Mouse (Mus musculus): ENCODE data around the gene Mipep. TPM values are rescaled to one million over a fixed set of nuclear protein-coding genes. Genes with fewer than 3 reads are reported as not detected.
A peak's percentile ranks its signal among the peaks of the same experiment; 100 is the strongest.

Mipep gene
- total RNA-seq, 4 experiments from 2014 or later: 38.3 to 40.6 (median 40.1) TPM

DNA sequence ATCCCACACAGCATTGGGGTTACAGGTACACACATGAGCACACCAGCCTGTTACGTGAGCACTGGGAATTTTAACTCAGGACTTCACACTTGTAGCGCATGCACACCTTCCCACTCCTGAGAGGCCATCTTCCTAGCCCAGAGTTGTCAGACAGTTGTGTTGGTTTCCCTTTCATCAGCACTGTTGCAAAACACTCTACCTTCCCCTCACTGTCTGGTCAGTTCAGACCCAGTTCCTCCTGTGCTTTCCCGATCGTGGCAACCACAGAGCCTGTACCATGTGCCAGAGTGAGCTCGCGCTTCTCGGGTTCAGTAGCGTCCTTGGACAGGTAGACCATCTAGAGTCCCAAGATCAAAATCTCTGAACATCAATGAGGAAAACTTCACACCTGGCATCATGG, 27.1 kb upstream of the Mipep start:
- DNase-seq: no peak

DNA sequence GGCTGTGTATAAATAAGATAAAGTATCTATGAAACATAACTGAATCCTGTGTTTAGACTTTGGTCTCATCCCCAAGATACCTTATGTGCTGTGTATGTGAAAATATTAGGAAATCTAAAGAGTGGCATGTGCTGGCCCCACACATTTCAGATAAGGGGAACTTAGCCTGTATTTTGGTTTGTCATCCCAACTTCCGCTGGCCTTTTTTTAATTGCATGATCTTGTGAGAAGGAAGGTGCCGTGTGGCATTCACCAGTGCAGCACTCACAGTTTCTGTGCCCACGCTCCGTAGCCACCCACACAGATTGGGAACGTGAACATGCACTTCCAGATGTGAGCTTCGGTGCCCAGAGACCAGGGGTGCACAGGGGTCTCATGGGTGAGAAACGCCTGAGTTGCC, 26.7 kb upstream of the Mipep start:
- no peak for DNase-seq

DNA sequence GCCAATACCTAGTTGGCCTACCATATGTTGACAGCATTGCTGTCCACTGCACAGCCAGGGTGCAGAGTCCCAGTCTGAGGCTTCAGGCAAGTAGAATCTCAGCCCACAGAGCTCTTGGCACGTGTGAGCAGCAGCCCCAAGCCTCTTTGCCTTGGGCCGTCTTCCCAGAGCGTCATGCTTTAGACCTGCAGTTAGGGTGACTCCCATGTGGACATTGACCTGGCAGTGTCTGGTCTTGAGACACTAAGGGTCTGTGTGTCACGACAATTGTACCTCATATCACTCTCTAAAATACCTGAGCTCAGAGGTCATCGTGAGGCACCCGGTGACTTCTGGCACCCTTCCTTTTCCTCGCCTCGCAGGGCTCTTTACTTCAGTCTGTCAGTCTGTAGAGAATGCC, 25.3 kb upstream of the Mipep start:
- no peak for DNase-seq

DNA sequence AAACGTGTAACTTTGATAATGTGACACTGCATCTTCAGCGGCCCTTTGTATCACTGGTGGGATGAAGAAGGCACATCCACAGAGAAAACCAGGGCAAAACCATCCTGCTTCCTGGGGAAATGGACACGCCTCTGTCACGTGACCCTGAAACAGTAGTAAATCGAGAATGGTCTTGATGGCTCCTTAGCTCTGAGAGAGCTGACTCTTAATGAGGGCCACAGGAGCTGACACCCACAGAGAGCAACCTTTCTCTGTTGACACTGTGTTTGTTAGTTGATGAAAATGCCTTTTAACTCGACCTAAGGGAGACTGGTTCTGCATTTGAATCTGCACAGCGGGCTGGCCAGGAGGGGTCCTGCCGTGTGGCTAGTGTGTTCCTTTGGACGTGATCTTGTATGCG, 22.6 kb upstream of the Mipep start:
- DNase-seq: no peak

DNA sequence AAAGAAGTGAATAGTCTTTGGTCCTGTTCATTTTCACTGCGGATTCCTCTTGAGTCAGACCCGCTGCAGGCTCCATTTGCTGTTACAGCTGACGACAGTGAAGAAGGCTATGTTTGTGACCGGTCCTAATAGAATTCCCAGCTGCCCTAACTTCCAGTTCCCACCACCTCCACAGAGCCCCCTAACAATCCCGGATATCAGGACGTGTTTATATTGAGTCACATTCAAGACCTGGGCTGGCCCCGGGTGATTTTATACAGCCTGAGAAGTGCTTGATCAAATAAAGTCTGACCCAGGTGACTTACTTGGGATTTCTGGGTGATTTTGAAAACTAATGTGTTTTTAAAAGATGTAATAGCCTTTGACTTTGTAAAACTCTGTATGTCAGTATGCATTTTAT, 21.6 kb upstream of the Mipep start:
- DNase-seq: no peak

DNA sequence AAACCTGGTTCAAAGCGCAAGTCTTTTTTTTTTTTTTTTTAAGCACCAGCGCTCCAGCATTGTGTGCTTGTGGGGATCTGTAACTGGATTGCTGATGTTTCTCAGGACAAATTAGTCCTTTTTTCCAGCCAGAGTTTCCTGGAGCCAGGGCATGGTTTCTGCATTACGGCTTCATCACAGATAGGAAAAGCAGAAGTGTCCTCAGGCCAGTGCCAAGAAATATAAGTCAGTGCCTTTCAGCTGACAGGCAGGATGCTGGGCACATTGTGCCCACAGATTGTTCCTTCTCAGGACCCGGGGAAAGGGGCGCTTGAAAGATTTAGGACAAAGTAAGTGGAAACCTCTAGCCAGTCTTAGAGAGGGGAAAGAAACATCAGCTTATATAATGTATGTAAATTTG, 20.6 kb upstream of the Mipep start:
- no peak for DNase-seq

DNA sequence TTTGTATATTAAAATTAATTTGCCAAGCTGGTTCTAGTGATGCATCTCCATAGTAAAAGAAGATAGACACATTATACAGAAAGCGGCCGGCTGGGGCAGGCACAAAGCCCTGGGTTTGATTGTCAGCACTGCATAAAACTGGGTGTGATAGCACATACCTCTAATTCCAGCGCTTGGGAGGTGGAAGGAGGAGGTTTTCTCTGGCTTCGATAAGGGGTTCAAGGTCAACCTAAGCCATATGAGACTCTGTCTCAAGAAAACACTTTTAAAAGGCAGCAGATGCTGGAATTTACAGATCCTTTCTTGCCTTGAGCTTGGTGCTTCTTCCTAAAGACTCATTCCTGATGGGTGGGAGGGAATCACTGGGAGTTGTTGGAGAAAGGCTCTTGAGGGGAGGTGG, 19.8 kb upstream of the Mipep start:
- DNase-seq: no peak

DNA sequence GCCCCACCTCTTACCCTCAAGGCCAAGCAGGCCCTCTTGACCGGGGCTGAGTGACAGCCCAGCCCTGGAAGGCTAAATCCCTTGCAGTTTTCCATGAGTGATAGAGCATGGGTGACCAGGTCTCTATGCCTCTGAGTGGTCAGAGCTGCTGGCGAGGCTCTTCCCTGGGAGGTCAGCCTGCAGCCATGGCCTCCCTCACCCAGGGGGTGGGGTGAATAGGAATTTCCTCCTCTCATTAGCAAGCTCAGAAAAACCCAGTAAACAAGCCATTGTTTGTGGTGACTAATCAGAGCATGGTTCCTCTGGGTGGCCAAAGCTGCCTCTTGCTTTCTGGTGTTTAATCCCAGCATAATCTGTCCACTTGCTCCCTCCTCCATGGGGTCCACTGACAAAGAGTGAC, 19.3 kb upstream of the Mipep start:
- no peak for DNase-seq

DNA sequence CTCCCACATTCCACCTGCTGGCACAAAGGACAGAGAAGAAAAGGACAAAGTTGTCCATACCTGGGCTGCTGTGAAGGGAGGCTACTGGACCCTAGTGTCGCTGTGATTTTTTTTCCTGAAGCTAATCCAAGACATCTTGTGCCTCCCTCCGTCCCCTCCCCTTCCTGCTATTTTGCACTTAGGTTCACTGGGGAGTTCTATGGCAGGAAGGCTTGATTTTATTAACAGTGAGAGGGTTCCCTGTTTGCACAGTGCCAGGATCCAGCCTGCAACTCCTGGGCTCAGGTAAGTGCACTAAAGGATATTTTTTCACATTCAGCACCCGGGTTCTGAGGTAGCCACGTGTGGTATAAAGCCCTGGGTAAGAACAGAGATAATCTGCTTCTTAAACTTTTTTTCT, 16.5 kb upstream of the Mipep start, which contains the start of gene C1qtnf9:
TSS of gene C1qtnf9 (plus strand) at position 251 of the 400 bp plus-strand sequence.
- DNase-seq: no peak

DNA sequence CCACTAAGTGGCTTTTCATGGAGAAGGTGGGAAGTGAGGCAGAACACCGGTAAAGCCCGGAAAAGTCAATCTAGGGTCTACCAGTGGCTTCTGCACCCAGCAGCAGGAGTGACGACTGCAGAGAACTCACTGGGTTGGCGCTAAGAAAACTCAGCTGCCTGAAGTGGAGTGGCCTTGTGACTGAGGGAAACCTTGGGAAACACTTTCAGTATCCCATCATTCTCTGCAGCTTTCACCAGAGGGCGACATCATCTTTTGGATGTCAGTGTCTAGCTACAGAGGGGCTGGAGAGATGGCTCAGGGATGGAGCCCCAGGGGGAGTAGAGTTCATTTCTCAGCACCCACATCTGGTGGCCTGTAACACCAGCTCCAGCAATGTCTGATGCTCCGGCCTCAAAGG, 15.0 kb upstream of the Mipep start:
- peak; percentile 47 for DNase-seq

DNA sequence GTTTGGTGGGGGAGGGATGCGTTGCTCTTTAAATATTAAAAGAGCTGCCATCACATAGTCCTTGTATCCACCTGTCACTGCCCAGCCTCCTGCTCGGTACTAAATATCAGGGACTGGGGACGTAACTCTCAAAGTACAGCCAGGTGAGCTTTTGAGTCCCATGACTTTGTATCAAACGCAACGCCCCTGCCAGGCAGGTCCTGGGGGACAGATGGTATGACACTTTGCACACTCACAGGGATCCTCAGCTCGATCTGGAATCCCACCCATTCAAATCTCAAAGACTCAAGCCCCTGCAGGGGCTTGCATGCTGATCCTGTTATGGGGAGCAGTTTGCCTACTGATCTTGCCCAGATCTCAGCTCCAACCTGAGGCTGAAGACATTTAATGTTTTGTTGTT, 13.8 kb upstream of the Mipep start:
- DNase-seq: no peak

DNA sequence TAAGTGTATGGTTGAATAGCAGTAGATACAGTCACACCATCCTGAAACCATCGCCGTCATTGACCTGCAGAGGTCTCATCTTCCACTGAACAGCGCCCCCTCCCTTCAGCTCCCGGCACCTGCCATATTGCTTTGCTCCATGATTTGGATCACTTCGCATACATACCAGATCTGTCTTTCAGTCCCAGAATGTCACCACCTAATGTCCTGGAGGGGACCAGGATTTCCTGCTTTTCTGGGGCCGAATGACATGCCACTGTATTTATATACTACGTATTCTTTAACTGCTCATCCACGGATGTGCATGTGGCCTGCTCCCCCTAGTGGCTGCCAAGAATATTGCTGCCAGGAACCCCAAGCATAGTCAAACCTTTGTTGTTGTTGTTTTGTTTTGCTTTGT, 13.3 kb upstream of the Mipep start:
- DNase-seq: no peak

DNA sequence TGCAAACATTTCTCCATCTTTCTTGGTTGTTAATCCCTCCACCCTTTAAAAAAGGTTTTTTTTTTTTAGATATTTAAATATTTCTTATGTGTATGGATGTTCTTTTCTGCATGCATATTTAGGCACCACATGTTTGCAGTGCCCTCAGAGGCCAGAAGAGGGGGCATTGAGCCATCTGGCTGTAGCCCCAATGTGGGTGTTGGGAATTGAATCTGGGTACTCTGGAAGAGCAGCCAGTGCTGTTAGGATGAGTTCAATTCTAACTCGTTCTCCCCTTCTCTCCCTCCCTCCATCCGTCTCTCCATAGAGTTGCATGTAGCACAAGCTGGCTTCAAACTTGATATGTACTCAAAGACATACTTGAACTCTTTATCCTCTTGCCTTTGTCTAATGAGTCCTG, 10.9 kb upstream of the Mipep start:
- no peak for DNase-seq

DNA sequence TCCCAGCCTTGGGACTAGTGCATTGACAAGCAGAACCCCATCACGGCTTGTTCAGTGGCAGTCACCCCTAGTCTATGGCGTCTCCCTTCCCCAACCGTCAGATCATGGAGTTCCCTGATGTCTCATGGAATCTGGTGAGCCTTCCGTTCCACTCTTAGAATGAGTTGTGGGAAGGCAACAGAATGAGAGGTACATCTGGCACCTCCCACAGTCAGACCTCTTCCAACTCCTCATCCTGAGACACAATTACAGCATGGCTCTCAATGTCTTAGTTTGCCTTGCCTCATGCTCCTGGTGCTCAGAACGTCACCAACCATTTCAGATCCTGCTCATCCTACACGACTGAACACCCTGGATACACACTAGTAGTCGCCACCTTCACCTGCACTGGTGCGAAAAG, 7.9 kb upstream of the Mipep start:
- DNase-seq: no peak

DNA sequence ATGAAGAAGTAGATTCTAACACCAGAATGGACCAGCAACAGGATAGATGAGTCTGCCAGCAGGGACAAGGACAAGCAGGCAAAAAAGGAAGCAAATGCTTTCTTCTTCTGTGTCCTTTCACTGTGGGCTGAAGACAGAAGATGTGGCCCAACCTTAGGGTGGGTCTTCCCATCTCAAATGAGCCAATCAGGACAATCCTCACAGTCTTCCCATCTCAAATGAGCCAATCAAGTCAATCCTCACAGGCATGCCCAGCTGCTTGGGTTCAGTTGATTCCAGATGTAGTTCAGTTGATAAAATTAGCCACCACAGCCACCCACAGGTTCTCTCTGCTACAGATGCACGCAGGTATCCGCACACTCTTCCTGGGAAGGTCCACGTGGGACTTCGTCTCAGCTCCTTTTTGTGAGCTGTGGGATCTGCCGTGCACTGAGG, 6.9 kb upstream of the Mipep start:
- DNase-seq: no peak

DNA sequence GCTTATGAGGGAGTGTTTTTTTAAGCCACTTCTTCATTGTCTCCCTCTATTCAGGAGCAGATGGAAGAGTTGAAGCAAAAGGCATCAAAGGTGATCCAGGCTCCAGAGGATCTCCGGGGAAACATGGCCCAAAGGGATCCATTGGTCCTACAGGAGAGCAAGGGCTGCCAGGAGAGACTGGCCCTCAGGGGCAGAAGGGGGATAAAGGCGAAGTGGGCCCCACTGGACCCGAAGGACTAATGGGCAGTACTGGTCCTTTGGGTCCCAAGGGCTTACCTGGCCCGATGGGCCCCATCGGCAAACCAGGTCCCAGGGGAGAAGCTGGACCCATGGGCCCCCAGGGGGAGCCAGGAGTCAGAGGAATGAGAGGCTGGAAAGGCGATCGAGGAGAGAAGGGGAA, 5.2 kb upstream of the Mipep start:
- no peak for DNase-seq

DNA sequence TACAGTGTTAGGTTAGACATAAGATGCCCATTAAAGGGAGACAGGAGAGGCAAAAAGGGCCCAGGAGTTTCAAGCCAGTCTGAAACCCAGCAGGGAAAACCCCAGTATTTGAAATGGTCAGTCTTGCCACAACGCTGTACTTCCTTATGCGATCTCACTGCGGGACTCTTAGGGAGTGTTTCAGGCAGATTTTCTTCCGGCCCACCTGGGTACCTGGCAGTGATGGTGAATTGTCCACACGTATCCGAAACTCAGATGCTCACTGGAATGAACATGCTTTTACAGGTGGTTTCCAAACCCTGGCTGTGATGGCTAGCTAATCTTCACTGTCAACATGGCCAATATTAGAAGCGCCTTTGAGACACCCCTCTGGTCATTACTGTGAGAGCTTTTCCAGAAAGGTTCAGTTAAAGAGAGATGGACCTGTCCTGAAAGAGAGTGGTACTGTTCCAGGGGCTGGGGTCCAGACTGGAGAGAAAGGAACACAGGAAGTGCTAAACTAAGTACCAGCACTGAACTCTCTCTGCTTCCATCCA, 2.2 kb upstream of the Mipep start:
- no peak for DNase-seq

DNA sequence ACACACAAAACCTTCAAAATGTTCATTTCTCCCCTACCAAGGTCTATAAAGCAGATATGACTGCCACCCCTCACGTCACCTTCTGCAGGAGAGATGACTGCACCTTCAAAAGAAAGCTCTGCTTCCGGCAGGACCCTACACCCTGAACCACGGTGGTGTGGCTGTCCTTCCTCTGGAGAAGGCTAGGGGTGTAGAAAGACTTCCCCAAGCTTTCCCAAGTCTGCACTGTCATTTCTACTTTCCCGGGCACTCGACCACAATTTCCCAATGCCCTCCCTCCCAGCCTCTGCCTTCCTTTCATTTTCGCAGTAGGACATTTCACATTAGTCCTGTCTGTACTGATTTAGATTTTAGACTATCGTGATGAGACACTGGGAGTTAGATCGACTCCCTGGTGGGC, 1.2 kb upstream of the Mipep start:
- DNase-seq: no peak

DNA sequence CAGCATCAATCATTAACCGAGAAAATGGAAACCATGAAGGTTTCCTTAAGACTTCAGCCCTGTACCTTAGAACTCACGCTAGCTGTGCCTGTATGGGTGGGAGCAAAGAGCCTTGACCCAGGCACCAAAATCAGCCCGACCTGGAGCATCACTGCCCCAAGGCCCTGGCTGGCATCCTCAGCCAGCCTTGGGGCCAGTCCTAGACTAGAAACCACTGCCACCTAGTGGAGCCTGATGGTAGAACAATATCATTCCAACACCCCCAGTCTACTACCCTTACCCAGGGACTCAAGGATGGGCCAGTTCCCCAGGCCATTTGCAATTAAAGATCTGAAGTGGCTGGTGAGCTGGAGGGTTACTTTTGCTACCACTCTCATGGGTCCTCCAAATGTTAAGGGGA, 5.7 kb downstream of the Mipep start:
- no peak for DNase-seq

DNA sequence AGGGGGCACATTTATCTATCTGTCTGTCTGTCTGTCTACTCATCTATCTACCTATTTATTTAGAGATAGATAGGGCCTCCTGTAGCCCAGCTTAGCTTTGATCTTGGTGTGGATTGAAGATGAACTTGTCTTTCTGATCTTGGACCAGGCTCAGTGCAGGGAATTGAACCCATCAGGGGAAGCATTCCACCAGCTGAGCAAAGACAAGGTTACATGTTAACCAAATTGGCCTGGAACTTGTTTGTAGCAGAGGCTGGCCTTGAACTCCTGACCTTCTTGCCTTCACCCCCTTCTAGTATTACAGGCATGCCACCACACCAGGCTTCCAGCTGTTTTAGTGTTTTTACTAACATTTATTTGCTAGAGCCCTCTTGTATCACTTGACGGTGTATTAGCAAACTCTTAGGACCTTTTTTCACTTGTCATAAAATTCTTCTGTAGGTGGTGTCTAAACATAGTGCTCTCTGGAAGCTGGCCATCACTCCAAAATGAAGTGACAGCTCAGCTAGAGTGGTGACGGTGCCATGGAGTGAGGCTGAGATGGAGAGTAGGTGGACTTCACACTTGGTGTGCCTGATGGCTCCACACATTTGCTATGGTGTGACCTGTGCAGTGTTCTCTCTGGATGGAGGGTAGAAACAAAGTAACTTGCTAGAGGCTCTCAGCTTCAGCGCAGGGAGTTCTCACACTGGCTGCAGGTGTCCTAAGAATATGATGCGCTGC, 12.4 kb downstream of the Mipep start:
- DNase-seq: no peak

DNA sequence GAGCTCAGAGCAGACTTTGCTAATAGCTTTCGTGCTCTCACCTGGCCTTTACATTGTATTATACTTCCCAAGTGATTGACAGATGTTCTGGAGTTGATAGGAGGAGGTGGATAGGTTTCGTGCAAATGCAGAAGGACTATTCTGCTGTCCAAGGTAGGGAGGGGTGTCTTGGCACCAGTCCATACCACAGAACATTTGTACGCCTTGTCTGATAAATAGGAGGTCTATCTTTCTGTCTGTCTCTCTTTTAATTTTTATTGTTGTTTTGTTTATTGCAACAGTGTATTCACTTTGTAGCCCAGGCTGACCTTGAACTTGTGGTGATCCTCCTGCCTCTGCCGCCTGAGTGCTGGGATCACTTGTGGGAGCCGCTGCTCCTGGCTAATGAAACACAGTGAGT, 13.2 kb downstream of the Mipep start:
- no peak for DNase-seq

DNA sequence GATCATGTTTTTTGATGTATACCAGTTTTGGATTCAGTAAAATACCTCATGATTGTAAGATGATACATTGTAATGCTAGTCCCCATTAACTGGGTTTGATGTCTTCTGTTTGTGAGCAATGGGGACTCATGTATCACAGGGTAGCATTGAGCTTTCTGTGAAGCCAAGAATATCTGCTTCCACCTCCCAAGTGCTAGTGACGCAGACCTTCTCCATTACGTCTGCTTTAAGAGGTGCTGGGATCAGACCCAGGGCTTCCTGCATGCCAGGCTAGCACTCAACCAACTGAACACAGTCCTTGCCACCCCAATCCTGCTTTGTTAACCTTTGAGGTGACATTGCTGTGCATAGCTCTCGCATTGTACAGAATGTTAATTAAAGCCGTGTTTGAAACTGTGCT, 14.3 kb downstream of the Mipep start:
- DNase-seq: no peak

DNA sequence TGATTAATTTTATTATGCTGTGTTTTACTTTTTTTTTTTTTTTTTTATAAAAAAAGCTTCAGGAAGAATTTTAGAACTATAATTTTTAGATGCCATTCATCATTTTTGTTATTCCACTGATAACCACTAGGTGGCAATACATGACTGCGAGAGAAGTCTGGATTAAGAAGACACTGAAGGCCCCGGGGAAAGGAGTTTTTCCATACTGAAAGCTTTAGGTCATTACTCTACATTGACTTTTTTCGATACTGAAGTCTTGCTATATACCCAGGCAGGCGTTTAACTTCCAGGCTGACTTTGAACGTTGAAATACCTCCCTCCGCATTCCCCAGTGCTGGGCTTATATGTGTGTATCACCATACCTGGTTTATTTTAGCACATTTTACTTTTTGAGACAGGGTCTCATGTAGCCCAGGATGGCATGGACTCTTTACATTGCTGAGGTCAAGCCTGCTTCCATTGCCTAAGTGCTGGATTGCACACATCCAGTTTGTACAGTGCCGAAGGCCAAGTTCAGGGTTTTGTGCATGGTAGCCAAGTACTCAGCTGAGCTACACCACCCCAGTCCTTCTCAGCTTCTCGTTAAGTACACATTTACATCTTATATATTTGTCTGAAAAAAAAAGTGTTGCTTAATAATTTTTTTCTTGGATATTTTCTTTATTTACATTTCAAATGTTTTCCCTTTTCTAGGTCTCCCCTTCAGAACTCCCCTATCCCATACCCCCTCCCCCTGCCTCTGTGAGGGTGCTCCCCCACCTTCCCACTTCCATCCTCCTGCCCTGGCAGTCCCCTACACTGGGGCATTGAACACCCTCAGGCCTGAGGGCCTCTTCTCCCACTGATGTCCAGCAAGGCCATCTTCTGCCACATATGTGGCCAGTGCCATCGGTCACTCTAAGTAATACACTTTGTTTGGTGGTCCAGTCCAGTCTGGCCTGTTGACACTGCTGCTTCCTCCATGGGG, 15.7 kb downstream of the Mipep start:
- no peak for DNase-seq

DNA sequence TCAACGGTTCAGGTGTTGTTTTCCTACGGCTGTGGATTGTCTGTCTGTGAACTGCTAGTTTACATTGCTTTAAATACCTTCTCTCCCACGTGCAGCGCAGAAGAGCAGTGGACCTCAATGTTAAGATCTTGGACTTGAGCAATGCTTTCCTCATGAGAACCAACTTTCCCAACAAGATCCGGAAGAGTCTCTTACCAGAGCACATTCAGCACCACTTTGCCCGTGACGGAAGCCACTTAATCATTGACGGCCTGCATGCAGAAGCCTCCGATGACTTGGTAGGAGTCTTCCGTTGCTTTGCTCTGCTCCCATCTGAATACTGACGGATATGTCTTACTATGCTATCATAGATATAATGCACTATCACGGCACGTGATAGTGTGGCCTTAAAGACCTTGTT, 17.7 kb downstream of the Mipep start:
- DNase-seq: no peak

Measured in adrenal gland, adult 8-10 months (tissue).